Mouse (Mus musculus) midbrain, postnatal 0 days (tissue): ENCODE measurements around the gene Fem1b. TPM values are rescaled to one million over a fixed set of nuclear protein-coding genes. Genes with fewer than 3 reads are reported as not detected.

Source experiments
- ATAC-seq: fragments of 200-750 bp; cut with Nextera tagmentation; 2 replicates; pipeline ENCODE4 v1.8.0; 2017; ENCODE audit warnings: moderate number of reproducible peaks, mild to moderate bottlenecking, moderate TSS enrichment, moderate library complexity; ENCODE audit not compliant: low FRiP score
- DNase-seq: peaks from one replicate; pipeline ENCODE4 v3.0.0-alpha.2; 2015; ENCODE audit warnings: low spot score
- H3K27ac ChIP-seq: fragments of 300-500 bp; sonication (generic); 2 replicates; pipeline ENCODE4 v1.5.1; 2014; ENCODE audit warnings: low read depth, mild to moderate bottlenecking, low read length, mixed read lengths
- H3K27me3 ChIP-seq: fragments of 300-500 bp; sonication (generic); 2 replicates; pipeline ENCODE4 v1.6.1; 2014; ENCODE audit warnings: low read length, control low read depth, mixed read lengths; ENCODE audit not compliant: insufficient read depth
- H3K36me3 ChIP-seq: fragments of 300-500 bp; sonication (generic); 2 replicates; pipeline ENCODE4 v1.6.1; 2014; ENCODE audit warnings: low read length, control low read depth, mixed read lengths; ENCODE audit not compliant: insufficient read depth
- H3K4me1 ChIP-seq: fragments of 300-500 bp; sonication (generic); 2 replicates; pipeline ENCODE4 v1.6.1; 2014; ENCODE audit warnings: mild to moderate bottlenecking, control low read depth, antibody characterized with exemption, low read length, mixed read lengths; ENCODE audit not compliant: insufficient read depth
- H3K4me2 ChIP-seq: fragments of 300-500 bp; sonication (generic); 2 replicates; pipeline ENCODE4 v1.6.1; 2014; ENCODE audit warnings: low read depth, mild to moderate bottlenecking, low read length, mixed read lengths; ENCODE audit not compliant: poor library complexity, severe bottlenecking
- H3K4me3 ChIP-seq: fragments of 300-500 bp; sonication (generic); 2 replicates; pipeline ENCODE4 v1.5.1; 2014; ENCODE audit warnings: low read depth, mild to moderate bottlenecking, low read length, moderate library complexity
- H3K9ac ChIP-seq: fragments of 300-500 bp; sonication (generic); replicated peaks from 2 replicates; pipeline ENCODE4 v1.6.1; 2014; ENCODE audit warnings: mild to moderate bottlenecking, low read length, moderate library complexity, mixed read lengths; ENCODE audit not compliant: poor library complexity, severe bottlenecking
- H3K9me3 ChIP-seq: fragments of 300-500 bp; sonication (generic); 2 replicates; pipeline ENCODE4 v1.6.1; 2016; ENCODE audit warnings: low read length, control low read depth
- CTCF ChIP-seq: IDR thresholded peaks from 2 replicates; pipeline ENCODE4 v1.5.1; 2016; ENCODE audit warnings: antibody characterized with exemption, mild to moderate bottlenecking
- WGBS: fragments of 180-500 bp; shearing (Covaris S2); extraction: QIAGEN DNeasy Blood & Tissue Kit; methylation state at CpG from one replicate; pipeline ENCODE4 v1.1.7; 2014; 5-methylcytosine and 5-hydroxymethylcytosine counted together
- polyA plus RNA-seq: library from polyadenylated mRNA; unstranded; fragments of >200 nt; fragmentation: Nextera tagmentation; extraction: Ambion mirVana; gene quantifications from 2 replicates; pipeline ENCODE4 v1.2.1, GENCODE M21; 2015
- total RNA-seq: library from RNA; depleted of rRNA; stranded (reverse); fragments of >200 nt; gene quantifications from 2 replicates; pipeline ENCODE4 v1.2.3, GENCODE M21; 2014

Gene Fem1b
- total and polyA plus RNA-seq, 2 experiments from 2014 or later = 42.0 to 193 TPM

DNA sequence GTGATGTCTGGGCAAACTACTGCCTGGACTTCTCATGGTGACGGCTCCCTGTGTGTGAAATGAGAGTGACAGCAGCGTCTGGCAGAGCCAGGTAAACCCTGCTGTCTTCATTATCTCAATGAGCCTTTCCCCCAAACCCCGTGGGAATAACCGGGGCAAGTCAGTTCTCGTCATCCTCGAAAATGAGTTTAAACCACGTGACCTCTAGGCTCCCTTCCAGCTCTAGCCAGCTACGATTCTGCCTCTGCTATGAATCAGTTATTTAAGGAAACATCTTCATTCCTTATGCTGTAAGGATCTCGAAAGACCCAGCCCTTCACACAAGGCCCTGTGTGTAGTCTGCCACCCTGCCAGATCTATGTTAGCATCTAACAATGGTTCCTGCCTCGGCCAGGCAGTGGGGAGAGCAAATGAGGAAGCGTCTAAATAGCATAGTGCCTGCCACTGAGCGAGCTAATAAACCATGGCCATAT is 5.4 kb upstream of the Fem1b start:
- no peak for TF ChIP-seq CTCF
- no peak overlapping the region for H3K27ac ChIP-seq
- H3K9ac ChIP-seq = no peak overlapping the region
- H3K4me2 ChIP-seq = no peak overlapping the region
- no peaks in the 10 kb centered on the region for H3K36me3 ChIP-seq
- ATAC-seq = no peak
- no peak overlapping the region for H3K4me3 ChIP-seq
- no peaks in the 10 kb centered on the region for H3K27me3 ChIP-seq
- peak; percentile 53 for DNase-seq
- peaks cover 4% of the 10 kb centered on the region; the same call in 1 of the 2 replicates for H3K4me1 ChIP-seq
- no peaks in the 10 kb centered on the region for H3K9me3 ChIP-seq
- 50% methylated on average over 12 of the region's 12 CpGs for WGBS

DNA sequence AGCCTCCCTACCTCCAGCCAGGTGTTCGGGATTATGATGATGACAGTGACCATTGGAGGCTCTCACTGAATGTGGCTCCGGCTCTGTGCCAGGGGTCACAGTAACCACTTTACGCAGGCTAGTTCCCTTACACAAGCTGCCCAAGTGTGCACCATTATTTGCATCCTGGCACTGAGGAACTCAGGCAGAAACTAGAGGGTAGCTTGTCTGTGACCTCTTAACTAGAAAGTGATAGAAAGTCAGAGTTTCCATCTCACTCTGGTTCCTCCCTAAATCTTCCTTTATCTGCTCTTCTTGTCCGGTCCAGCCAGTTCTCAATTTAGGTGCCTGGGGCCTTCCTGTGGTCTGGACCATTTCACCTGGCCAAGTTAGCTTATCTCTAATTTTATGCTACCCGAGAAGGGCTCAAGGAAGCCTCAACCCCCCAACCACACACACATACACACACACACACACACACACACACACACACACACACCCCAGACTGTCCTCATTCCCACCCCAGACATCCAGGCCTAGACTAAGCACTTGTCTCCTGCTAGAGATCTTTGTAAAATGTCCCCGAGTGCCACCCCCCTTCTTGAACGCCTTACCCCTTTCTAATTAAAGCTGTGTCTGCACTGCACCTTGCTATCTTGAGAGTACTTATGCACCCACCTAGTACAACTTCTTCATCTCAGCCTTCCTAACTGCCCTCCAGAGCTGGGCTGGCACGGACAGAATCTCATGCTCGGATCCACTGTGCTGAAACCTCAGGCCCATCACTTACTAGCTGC is 4.8 kb upstream of the Fem1b start:
- Histone ChIP-seq H3K27me3 (no peaks in the 10 kb centered on the region), H3K36me3 (no peaks in the 10 kb centered on the region), H3K4me2 (no peak overlapping the region), H3K9me3 (no peaks in the 10 kb centered on the region), H3K9ac (no peak overlapping the region), H3K4me1 (peaks cover 4% of the 10 kb centered on the region; the same call in 1 of the 2 replicates), H3K4me3 (no peak overlapping the region), H3K27ac (no peak overlapping the region)
- DNase-seq (no peak), ATAC-seq (no peak)
- 78% methylated on average over 9 of the region's 9 CpGs for WGBS
- TF ChIP-seq CTCF = no peak

DNA sequence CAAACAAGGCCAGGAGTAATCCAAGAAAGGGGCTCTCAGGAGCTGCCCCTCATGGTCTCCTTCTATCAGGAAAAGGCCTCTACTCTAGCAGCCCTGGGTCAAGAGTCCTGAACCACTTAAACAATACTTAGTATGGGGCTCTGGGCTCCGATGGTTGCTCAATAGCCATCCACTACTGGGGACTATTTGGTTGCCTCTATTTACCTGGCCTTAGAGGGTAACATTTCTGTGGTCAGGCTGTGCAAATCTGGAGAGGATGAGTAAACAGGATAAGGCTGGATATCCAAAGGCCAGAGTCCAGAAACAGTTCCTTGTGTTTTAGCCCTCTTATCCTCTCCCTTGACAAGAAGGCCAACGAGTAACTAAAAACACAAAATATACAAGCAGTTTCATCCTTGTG is 3.0 kb upstream of the Fem1b start:
- ATAC-seq (no peak), DNase-seq (no peak)
- Histone ChIP-seq H3K4me3 (no peak overlapping the region), H3K27ac (no peak overlapping the region), H3K4me2 (no peak overlapping the region), H3K4me1 (peaks cover 4% of the 10 kb centered on the region; the same call in 1 of the 2 replicates), H3K36me3 (no peaks in the 10 kb centered on the region), H3K9me3 (no peaks in the 10 kb centered on the region), H3K27me3 (no peaks in the 10 kb centered on the region), H3K9ac (no peak overlapping the region)
- WGBS = 88% methylated on average over 2 of the region's 2 CpGs
- TF ChIP-seq CTCF = no peak

DNA sequence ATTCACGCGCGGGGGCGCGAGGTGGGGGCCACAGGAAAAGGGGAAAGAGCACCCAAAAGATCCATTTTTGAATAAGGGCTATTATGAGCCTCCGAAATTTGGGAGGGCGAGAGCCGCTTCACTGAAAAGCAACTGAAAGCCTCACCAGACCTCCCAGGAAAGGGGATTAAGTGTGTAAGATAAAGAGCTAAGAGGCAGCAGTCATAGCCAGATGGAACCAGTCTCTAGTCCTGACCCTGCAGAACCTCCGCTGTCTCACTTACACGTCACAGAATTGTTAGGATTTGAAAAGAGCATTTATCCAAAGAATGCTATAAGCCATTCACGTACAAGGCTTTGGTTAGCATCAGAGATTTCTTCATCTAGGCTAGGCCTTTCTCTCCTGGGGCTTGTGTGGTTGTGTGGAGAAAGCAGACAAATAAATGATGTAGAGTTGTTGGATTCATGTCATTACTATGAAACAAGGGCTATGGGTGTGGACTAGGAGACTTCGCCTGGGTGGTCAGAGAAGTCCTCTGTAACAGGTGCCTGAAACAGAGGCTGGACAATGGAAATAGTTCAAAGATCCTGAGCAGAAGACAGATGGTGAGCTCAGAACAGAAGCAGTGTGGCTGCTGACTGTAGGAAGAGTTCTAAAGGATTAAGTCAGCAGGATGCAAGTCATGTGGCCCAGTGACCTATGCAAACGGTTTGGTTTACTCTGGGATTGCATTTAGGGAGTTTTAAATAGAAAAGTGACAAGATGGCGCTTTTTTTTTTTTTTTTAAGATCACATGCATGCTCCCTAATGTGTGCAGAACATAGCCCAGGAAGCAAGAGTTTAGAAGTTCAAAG is 699 bp upstream of the Fem1b start:
- Histone ChIP-seq H3K4me1 (peaks cover 17% of the 10 kb centered on the region; the same call in 1 of the 2 replicates), H3K27me3 (no peaks in the 10 kb centered on the region), H3K9ac (peak overlapping the region; percentile 95), H3K27ac (peak overlapping the region; percentile 88), H3K4me2 (peak overlapping the region; percentile 76), H3K36me3 (no peaks in the 10 kb centered on the region), H3K4me3 (peak overlapping the region; percentile 98), H3K9me3 (no peaks in the 10 kb centered on the region)
- DNase-seq (peak; percentile 46), ATAC-seq (peak; percentile 51; the same call in 1 of the 2 replicates)
- WGBS = 5% methylated on average over 14 of the region's 14 CpGs
- TF ChIP-seq CTCF = no peak

DNA sequence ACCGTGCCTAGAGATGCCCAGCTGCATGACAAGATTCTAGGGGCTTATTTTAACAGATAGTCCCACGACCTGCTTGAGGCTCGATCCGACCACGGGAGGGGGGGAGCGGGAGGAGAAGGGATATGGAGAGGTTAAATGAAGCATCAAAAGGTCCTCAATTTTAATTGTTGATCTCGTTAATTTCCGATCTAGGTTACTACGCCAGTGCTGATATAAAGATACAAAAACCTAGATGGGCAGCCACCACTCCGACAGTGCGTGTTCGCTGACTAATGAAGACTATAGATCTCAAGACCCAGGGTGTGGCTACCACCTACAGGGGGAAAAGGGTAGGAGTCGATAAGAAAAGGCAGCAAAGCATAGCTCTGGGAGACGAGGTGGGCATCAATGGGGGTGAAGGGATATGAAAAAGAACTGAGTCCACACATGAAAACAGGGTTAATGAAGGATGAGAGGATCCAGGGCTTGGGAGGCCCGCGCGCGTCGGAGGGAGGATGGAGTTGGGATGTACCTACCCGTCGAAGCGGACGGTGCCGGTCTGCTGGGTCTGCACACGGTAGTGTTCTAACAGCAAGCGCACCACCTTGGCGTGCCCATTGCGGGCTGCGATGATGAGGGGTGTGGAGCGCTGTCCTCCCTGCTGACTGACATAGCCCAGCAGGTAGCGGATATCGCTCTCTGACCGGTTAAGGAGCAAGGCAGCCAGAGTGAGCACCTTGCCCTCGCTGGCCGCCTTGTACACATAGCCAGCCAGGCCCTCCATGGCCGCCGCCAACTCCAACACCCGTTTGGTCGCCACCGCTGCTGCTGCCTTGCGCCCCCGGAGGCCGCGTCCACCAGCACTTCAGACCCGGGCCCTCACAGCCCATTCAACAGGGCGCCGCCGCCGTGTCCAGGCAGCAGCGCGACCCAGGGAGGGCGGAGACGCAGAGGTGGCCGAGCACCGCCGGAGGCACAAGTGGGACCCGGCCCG is 905 bp downstream of the Fem1b start:
- Histone ChIP-seq H3K9ac (peak overlapping the region; percentile 95), H3K27me3 (no peaks in the 10 kb centered on the region), H3K9me3 (no peaks in the 10 kb centered on the region), H3K4me2 (peak overlapping the region; percentile 76), H3K4me1 (peaks cover 17% of the 10 kb centered on the region; the same call in 1 of the 2 replicates), H3K36me3 (no peaks in the 10 kb centered on the region), H3K4me3 (peak overlapping the region; percentile 98), H3K27ac (peak overlapping the region; percentile 88)
- DNase-seq = peak; percentile 59
- TF ChIP-seq CTCF = peak; percentile 52
- ATAC-seq = peak; percentile 81
- under 1% methylated on average over 56 of the region's 58 CpGs for WGBS
